Mouse (Mus musculus): ENCODE measurements around the gene Abcc6.
"Not testable (repeated sequence)": the region's sequence is repeated elsewhere in the genome, so short reads cannot be mapped to it uniquely, and the experiment has no call there.

Abcc6 gene

GRCm38 (mm10) chr7:45941986-45942385, 88.1 kb downstream of the Abcc6 start:
- DNase-seq (ENCODE audit: extremely low spot score, low read depth, low spot score): no peak

DNA sequence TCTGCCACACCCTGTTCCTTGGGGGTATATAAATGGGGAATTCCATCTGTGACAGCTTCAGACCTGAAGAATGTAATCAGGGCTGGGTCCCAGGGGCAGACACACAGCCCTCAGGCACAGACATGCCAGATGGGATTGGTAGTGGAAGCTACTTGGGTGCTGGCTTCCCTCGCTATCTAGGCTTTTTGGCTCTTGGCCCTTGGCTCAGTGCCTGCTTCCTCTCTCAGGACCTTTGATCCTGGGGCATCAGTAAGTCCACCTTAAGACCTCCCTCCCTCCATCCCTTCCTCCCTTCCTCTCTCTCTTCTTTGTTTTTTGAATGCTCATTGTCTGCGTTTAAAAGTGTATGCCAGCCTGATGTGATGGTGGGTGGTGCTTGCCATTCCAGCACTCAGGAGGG, 90.3 kb downstream of the Abcc6 start:
- no peak for DNase-seq (ENCODE audit: extremely low spot score, low read depth, low spot score)

DNA sequence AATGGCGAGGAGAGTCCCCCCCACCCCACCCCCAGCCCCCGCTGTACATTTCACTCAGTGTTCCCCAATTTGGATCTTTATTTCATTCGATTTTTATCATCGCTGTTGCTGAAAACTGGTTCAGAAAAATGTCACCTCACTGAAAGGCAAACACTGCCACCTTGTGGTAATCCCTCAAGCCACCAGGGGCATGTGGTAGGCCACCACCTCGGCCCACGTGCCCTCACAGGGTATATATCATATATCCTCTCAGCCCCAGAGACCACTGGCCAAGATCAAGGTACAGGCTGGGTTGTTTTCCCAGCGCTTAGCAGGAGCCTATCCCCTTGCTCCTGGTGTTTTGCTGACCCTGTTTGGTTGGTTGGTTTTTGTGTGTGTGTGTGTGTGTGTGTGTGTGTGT, 95.0 kb downstream of the Abcc6 start:
- no peak for DNase-seq (ENCODE audit: extremely low spot score, low read depth, low spot score)

DNA sequence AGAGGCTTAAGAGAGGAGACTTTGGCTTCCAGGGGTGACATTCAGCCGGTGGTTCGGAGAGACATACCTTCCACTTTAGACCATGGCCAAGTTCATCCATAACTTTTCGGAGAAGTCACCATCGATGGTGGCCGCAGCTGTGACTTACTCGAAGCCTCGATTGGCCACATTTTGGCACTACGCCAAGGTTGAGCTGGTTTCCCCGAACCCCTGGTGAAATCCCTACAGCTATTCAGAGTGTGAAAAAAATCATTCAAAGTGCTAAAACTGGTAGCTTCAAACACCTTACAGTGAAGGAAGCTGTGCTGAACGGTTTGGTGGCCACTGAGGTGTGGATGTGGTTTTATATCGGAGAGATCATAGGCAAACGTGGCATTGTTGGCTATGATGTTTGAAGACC, 96.3 kb downstream of the Abcc6 start:
- not testable (repeated sequence) for DNase-seq (ENCODE audit: extremely low spot score, low read depth, low spot score)

DNA sequence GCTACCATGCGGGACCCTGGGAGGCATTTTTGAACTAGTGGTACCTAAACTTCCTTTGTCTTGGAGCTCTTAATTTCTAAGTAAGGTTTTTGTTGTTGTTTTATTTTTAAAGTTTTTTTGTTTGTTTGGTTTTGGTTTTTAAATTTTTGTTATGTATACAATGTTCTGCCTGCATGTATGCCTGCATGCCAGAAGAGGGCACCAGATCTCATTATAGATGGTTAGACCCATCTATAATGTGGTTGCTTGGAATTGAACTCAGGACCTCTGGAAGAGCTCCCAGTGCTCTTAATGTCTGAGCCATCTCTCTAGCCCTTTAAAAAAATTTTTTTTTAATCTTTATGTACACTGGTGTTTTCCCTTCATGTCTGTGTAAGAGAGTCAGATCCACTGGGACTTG, 100.4 kb downstream of the Abcc6 start:
- DNase-seq (ENCODE audit: extremely low spot score, low read depth, low spot score): no peak

DNA sequence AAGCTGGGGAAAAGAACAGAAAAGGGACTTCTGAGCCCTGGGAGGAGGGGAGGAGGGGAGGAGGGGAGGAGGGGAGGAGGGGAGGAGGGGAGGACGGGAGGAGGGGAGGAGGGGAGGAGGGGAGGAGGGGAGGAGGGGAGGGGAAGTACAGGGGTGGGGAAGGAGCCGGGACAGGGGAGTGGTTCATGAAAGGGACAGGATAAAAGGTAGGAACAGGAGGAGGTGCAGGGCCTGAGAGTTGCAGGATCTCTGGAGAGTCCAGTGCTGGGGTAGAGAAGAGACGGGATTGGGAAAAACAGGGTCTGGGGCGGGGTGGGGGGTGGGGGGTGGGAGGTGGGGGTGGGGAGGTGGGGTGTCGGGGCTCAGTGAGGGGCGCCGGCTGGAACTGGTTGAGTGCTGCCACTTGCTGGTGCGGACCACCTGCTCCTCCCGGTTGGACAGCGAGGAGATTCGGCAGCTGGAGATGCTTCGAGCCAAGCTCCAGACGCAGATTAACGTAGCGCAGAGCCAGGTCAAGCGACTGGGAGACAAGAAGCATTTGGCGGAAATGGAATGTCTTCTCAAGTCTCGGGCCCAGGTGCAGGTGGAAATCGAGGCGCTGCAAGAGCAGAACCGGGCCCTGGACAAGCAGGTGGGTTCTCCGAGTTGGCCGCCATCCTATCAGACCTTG, 101.3 kb downstream of the Abcc6 start:
- DNase-seq (ENCODE audit: extremely low spot score, low read depth, low spot score): no peak

GRCm38 (mm10) chr7:45924429-45924816, 105.7 kb downstream of the Abcc6 start:
- no peak for DNase-seq (ENCODE audit: extremely low spot score, low read depth, low spot score)

- DNase-seq (ENCODE audit: extremely low spot score, low read depth, low spot score): no peak
Measured at GRCm38 (mm10) chr7:45923762-45924428, 106.2 kb downstream of the Abcc6 start, which contains the start of gene Ccdc114. Ccdc114 (plus strand) TSS chr7:45924072.

GRCm38 (mm10) chr7:45922928-45923761, 107.0 kb downstream of the Abcc6 start:
- DNase-seq (ENCODE audit: extremely low spot score, low read depth, low spot score): peak; percentile 90

- DNase-seq (ENCODE audit: extremely low spot score, low read depth, low spot score): no peak
Measured at GRCm38 (mm10) chr7:45921950-45922600, 108.0 kb downstream of the Abcc6 start.

DNA sequence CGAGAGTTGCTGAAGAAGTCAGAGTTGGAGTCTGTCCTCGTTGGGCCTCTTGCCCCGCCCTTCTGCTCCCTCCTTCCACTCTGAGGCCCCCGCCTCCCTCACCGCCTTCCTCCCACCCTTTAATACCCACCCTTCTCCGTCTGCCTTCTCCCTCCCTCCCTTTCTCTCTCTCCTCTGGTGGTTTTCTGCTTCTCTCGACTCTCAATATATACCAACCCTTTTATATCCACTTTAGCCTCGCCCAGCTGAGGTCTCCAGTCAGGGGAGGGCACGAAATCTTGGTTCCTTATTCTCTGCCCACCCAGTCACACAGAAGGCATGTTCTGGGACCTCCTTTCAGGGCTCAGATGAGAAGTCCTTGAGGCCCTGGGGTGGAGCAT, 108.9 kb downstream of the Abcc6 start, which contains the start of gene Emp3:
TSS of gene Emp3 (minus strand) at position 163 of the 380 bp plus-strand sequence.
- no peak for DNase-seq (ENCODE audit: extremely low spot score, low read depth, low spot score)

DNA sequence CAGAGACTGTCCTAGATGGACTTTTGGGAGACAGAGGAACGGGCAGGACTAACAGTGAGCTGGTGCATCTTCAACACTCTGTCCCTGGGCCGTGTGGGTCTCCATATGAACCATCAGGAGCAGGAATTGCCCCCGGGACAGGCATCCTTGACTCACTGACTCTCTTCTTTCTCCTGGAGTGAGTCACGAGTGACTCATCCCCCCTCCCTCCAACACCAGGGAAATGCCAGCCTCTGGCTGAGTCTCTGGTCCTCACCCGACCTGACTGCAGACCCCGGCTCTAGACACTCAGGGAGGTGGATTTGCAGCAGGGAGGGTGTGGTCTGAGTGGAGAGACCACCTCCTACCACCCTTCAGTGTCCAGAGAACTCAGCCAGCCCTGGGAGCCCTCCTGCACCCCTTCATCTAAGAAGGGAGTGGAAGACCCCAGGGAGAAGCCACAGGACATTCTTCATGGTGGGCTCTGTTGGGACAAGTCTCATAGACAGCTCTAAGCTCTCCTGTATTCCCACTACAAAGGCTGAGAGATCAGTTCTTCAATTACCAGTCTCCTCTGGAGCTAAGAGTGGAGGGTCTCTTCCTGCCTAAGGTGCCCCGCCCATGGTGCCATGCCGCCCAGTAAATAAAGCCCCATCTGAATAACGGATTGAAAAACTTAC, 109.4 kb downstream of the Abcc6 start:
- DNase-seq (ENCODE audit: extremely low spot score, low read depth, low spot score): no peak

DNA sequence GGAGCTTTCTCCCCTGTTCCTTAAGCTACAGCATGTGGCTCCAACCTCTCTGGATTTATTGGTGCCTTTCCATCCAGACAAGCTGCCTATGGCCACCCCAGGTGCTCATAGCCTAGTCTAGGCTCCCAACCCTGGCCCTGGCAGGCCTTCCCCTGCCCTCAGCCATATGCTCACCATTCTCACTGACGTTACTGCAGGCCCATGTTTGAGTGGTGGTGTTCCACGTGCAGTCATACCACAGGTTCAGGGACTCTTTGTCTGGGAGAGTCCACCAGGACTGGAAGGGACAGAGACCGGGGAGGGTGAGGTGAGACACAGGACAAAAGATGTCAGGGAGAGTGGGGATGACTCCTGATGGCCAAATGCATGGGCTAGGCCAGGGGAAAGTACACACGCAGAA, 110.3 kb downstream of the Abcc6 start:
- DNase-seq (ENCODE audit: extremely low spot score, low read depth, low spot score): no peak

DNA sequence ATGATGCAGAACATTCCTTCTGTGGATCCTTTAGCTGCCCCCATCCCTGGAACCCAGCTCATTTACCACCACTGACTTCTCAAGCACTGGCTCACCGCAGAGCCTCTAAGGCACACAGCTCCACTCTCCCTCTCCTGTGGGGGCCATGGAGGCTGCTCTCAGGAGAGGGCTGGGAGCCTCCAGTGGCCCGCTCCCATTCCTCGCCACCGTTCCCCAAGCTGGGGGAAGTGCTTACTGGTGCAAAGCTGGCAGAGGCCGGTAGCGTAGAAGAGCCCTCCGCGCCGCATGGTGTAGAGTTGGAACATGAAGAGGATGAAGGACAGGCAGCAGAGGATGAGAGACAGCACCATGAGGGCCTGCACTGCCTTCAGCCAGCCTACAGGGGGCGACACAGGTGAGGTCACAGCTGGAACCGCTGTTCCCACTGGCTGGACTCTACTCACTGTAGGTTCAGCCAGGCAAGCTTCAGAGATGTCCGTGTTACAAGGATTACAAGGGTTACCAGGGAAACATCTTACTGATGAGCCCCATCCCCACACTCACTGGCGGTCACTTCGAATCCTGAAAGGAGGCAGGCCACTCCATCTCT, 110.9 kb downstream of the Abcc6 start:
- no peak for DNase-seq (ENCODE audit: extremely low spot score, low read depth, low spot score)

DNA sequence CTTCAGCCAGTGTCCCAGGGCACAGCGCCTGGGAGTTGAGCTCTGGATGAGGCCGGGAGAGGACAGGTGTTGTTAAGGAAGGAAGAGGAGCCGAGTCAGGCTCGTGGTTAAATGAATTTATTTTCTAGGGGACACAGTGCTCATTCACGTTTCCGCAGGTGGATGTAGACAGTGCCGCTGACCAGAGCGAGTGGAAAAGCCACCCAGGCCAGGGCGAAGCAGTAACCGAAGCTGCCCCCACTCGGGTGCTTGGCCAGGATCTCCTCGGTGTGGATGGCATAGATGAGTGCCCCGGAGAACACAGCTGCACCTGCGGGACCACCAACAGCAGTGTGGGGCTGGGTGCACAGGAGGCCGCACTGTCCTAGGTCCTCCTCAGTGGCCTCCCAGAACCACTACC, 112.2 kb downstream of the Abcc6 start:
- no peak for DNase-seq (ENCODE audit: extremely low spot score, low read depth, low spot score)
